Mouse (Mus musculus) cortical plate, adult 2 months (tissue): ENCODE results near the gene Ern1.

Experiments used
- CTCF ChIP-seq: fragments of 200-500 bp; IDR thresholded peaks from 2 replicates; pipeline ENCODE4 v1.5.1; 2011; ENCODE audit warnings: mild to moderate bottlenecking, control low read depth, low read length; ENCODE audit not compliant: insufficient read depth; ENCODE audit errors: extremely low read depth
- POLR2A ChIP-seq: fragments of 200-500 bp; IDR thresholded peaks from 2 replicates; pipeline ENCODE4 v1.6.1; 2011; ENCODE audit warnings: mild to moderate bottlenecking, low read length, control low read depth; ENCODE audit not compliant: insufficient read depth; ENCODE audit errors: extremely low read depth

- TF ChIP-seq CTCF (no peak), POLR2A (no peak)
These were observed 137.9 kb downstream of the Ern1 start for GRCm38 (mm10) chr11:106349772-106350171.
